ENCODE assay signal across 29 mouse cellular contexts in genomic region chr14:48313234-48313633, GRCm38 (mm10).
"Had no signal": no experiment of that assay in that cellular context is flagged by ENCODE, and none has a peak within 500 bp of the region (broad histone marks: within the 10 kb centered on the region; RNA-seq: fewer than 3 reads in every experiment).

No protein-coding gene starts in this region.

- H3K27ac ChIP-seq: limb, embryonic 10.5 days; limb, embryonic 12.5 days; limb, embryonic 13.5 days; limb, embryonic 15.5 days; liver, embryonic 12.5 days; liver, embryonic 13.5 days; liver, embryonic 14.5 days; liver, embryonic 15.5 days; lung, embryonic 15.5 days; macrophage; midbrain, embryonic 10.5 days; midbrain, embryonic 12.5 days; midbrain, embryonic 13.5 days; midbrain, embryonic 15.5 days; neural tube, embryonic 12.5 days had no signal

- ATAC-seq: liver, embryonic 12.5 days; liver, postnatal 0 days; lung, postnatal 0 days; midbrain, embryonic 13.5 days; midbrain, embryonic 15.5 days; midbrain, embryonic 16.5 days had no signal

- H3K4me1 ChIP-seq: limb, embryonic 12.5 days; limb, embryonic 13.5 days; limb, embryonic 15.5 days; liver, embryonic 12.5 days; liver, embryonic 13.5 days; liver, embryonic 15.5 days; megakaryocyte, embryonic 14.5 days; midbrain, embryonic 10.5 days; midbrain, embryonic 12.5 days; midbrain, embryonic 13.5 days; midbrain, embryonic 15.5 days; neural tube, embryonic 12.5 days had no signal

- DNase-seq: left cerebral cortex, postnatal 4 days; liver; liver, embryonic 13.5 days; liver, postnatal 0 days; lung, adult 2 months; lung, embryonic 14.5 days; lung, postnatal 10 days; lung, postnatal 14 days; lung, postnatal 36 days; lung, postnatal 4 days; midbrain, embryonic 14.5 days had no signal

- H3K4me3 ChIP-seq: limb, embryonic 10.5 days; limb, embryonic 12.5 days; limb, embryonic 13.5 days; limb, embryonic 15.5 days; liver, embryonic 12.5 days; liver, embryonic 13.5 days; liver, embryonic 15.5 days; lung, embryonic 15.5 days; megakaryocyte, embryonic 14.5 days; midbrain, embryonic 10.5 days; midbrain, embryonic 12.5 days; midbrain, embryonic 13.5 days; midbrain, embryonic 15.5 days; myocyte; neural tube, embryonic 12.5 days had no signal

- H3K36me3 ChIP-seq: limb, embryonic 10.5 days; limb, embryonic 12.5 days; limb, embryonic 13.5 days; limb, embryonic 15.5 days; liver, embryonic 12.5 days; liver, embryonic 13.5 days; liver, embryonic 15.5 days; lung, embryonic 15.5 days; midbrain, embryonic 10.5 days; midbrain, embryonic 12.5 days; midbrain, embryonic 13.5 days; midbrain, embryonic 15.5 days; neural tube, embryonic 12.5 days had no signal

- H3K27me3 ChIP-seq: limb, embryonic 12.5 days; limb, embryonic 13.5 days; limb, embryonic 15.5 days; liver, embryonic 12.5 days; liver, embryonic 13.5 days; liver, embryonic 15.5 days; lung, embryonic 15.5 days; megakaryocyte, embryonic 14.5 days; midbrain, embryonic 12.5 days; midbrain, embryonic 13.5 days; midbrain, embryonic 15.5 days; neural tube, embryonic 12.5 days had no signal
